Mouse (Mus musculus): ENCODE results near the gene Ccdc77. TPM values are rescaled to one million over a fixed set of nuclear protein-coding genes. Genes with fewer than 3 reads are reported as not detected.
A peak's percentile ranks its signal among the peaks of the same experiment; 100 is the strongest.

Gene Ccdc77
- polyA plus RNA-seq, 1 experiment from 2014 or later, result 7.2 TPM

DNA sequence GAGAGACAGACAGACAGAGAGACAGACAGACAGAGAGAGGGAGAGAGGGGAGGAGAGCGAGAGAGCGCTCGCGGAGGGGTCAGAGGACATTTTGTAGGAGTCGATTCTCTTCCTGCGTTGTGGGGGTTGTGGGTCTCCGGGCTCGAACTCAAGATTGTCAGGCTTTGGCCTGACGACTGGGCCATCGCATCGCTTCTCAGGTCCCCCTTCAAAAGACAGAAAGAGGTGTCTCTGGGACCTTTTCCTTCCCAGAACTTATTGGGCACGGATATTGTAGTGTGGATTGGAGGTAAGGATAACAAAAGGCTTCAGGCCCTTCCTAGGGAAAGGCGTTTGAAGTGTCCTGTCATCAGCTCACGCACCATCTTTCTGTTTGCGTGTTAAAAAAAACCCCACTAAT is 877 bp upstream of the Ccdc77 start:
- no peaks in the 10 kb centered on the region for H3K27me3 ChIP-seq (replicated peaks; ENCODE audit: control insufficient read depth, insufficient read depth, low read length)
- H3K4me1 ChIP-seq (replicated peaks; ENCODE audit: control insufficient read depth, insufficient read depth, low read length), result peaks cover 5% of the 10 kb centered on the region; the same call in 1 of the 2 replicates
- peak overlapping the region; percentile 99 for H3K4me3 ChIP-seq (ENCODE audit: low read depth, low read length)
- no peak for TF ChIP-seq CTCF (IDR thresholded peaks at IDR 0.05; ENCODE audit: low read depth)
- H3K9me3 ChIP-seq (ENCODE audit: control insufficient read depth), result no peaks in the 10 kb centered on the region
- no peak for ATAC-seq
- 3% methylated on average over 15 of the region's 15 CpGs for WGBS
- H3K27ac ChIP-seq (ENCODE audit: low read depth, low read length), result peak overlapping the region; percentile 96; the same call in 1 of the 2 replicates
- peak overlapping the region; percentile 95 for H3K9ac ChIP-seq (ENCODE audit: low read depth, low read length)
- peak overlapping the region; percentile 79 for H3K4me2 ChIP-seq (replicated peaks; ENCODE audit: low read depth)
- peaks cover 14% of the 10 kb centered on the region; the same call in 1 of the 2 replicates for H3K36me3 ChIP-seq (ENCODE audit: control insufficient read depth, insufficient read depth)

DNA sequence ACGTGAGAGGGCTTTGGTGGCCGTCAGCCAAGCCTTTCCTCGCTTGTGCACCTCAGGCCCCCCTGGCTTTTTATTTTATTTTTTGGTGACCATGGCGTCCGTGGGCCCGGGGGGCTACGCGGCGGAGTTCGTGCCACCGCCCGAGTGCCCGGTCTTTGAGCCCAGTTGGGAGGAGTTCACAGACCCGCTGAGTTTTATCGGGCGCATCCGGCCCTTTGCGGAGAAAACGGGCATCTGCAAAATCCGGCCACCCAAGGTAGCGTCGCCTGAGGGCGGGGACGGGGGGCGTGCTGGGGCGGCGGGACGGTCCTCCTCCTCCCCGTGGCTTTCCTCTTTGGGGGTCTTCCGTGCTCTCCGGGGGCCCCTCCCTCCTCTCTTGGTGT is 340 bp upstream of the Ccdc77 start:
- no peaks in the 10 kb centered on the region for H3K9me3 ChIP-seq (ENCODE audit: control insufficient read depth)
- H3K4me1 ChIP-seq (replicated peaks; ENCODE audit: control insufficient read depth, insufficient read depth, low read length), result peaks cover 5% of the 10 kb centered on the region; the same call in 1 of the 2 replicates
- peak overlapping the region; percentile 96 for H3K27ac ChIP-seq (ENCODE audit: low read depth, low read length)
- no peak for TF ChIP-seq CTCF (IDR thresholded peaks at IDR 0.05; ENCODE audit: low read depth)
- no peaks in the 10 kb centered on the region for H3K27me3 ChIP-seq (replicated peaks; ENCODE audit: control insufficient read depth, insufficient read depth, low read length)
- H3K4me2 ChIP-seq (replicated peaks; ENCODE audit: low read depth), result peak overlapping the region; percentile 79
- H3K4me3 ChIP-seq (ENCODE audit: low read depth, low read length), result peak overlapping the region; percentile 99
- peaks cover 9% of the 10 kb centered on the region; the same call in 1 of the 2 replicates for H3K36me3 ChIP-seq (ENCODE audit: control insufficient read depth, insufficient read depth)
- no peak for ATAC-seq
- under 1% methylated on average over 31 of the region's 31 CpGs for WGBS
- H3K9ac ChIP-seq (ENCODE audit: low read depth, low read length), result peak overlapping the region; percentile 95

DNA sequence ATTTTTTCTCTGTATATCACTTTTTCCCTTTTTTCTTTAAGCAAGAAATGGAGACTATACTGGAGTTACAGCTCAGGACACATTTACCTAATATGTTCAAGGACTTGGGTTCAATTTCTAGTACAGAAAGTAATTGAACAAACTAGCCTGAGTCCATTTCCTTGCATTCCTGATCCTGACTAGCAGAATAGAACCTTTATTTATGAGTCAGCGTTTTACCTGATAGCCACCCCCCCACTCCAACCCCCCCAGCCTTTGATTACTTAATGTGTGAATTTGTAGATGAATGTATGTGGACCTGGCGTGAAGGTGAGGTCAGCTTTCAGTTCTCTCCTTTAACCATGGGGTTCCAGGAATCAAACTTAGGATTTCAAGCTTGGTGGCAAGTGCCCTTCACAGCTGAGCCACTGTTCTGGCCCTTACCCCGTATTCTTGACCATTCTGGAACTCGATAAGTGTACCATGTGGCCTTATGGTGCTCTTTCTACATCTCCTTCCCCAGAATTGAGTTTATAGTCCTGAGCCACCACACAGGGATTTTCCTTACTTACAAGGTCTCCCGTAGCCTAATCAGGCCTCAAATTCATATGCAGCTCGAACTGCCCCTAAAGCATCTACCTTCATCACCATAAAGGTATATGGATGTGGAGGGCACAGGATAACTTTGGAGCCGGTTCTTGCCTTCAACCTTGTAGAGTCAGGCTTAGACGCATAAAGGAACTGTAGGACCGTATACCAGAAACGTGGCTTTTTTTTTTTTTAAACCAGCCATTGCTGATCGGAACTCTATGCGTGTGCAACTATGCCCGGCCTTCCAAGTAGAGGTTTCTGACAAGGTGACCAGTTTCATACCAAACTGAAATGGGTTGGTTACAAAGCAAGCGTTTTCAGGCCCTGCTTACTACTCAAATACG is 1.1 kb downstream of the Ccdc77 start:
- Histone ChIP-seq H3K27ac (ENCODE audit: low read depth, low read length) (peak overlapping the region; percentile 96), H3K36me3 (ENCODE audit: control insufficient read depth, insufficient read depth) (no peaks in the 10 kb centered on the region), H3K4me1 (replicated peaks; ENCODE audit: control insufficient read depth, insufficient read depth, low read length) (peaks cover 5% of the 10 kb centered on the region; the same call in 1 of the 2 replicates), H3K4me3 (ENCODE audit: low read depth, low read length) (peak overlapping the region; percentile 99), H3K9me3 (ENCODE audit: control insufficient read depth) (no peaks in the 10 kb centered on the region), H3K9ac (ENCODE audit: low read depth, low read length) (peak overlapping the region; percentile 95), H3K27me3 (replicated peaks; ENCODE audit: control insufficient read depth, insufficient read depth, low read length) (no peaks in the 10 kb centered on the region), H3K4me2 (replicated peaks; ENCODE audit: low read depth) (peak overlapping the region; percentile 79)
- no peak for TF ChIP-seq CTCF (IDR thresholded peaks at IDR 0.05; ENCODE audit: low read depth)
- WGBS, result 14% methylated on average over 15 of the region's 15 CpGs
- peak; percentile 3; the same call in 1 of the 2 replicates for ATAC-seq

DNA sequence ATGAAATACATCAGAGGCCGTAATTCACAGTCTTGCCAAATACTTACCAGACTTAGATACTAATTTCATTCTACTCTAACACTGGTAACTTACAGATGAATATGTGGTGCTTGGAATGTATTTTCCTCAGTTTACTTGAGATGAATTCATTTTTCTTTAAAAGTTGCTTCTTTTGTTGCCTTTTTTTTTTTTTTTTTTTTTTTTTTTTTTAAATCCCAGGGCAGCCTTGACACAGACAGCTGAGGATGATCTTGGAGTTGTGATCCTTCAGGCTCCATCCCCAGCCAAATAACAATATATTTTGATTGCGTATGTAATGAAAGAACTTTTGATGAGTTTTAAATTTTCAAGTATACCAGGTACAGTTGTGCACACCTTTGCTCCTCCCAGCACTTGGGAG is 2.0 kb downstream of the Ccdc77 start:
- no peaks in the 10 kb centered on the region for H3K36me3 ChIP-seq (ENCODE audit: control insufficient read depth, insufficient read depth)
- H3K27ac ChIP-seq (ENCODE audit: low read depth, low read length), result no peak overlapping the region
- H3K4me2 ChIP-seq (replicated peaks; ENCODE audit: low read depth), result no peak overlapping the region
- H3K4me1 ChIP-seq (replicated peaks; ENCODE audit: control insufficient read depth, insufficient read depth, low read length), result peaks cover 5% of the 10 kb centered on the region; the same call in 1 of the 2 replicates
- H3K27me3 ChIP-seq (replicated peaks; ENCODE audit: control insufficient read depth, insufficient read depth, low read length), result no peaks in the 10 kb centered on the region
- no peak overlapping the region for H3K9ac ChIP-seq (ENCODE audit: low read depth, low read length)
- WGBS, result 98% methylated on average over 2 of the region's 2 CpGs
- TF ChIP-seq CTCF (IDR thresholded peaks at IDR 0.05; ENCODE audit: low read depth), result no peak
- H3K9me3 ChIP-seq (ENCODE audit: control insufficient read depth), result no peaks in the 10 kb centered on the region
- H3K4me3 ChIP-seq (ENCODE audit: low read depth, low read length), result no peak overlapping the region
- ATAC-seq, result no peak

DNA sequence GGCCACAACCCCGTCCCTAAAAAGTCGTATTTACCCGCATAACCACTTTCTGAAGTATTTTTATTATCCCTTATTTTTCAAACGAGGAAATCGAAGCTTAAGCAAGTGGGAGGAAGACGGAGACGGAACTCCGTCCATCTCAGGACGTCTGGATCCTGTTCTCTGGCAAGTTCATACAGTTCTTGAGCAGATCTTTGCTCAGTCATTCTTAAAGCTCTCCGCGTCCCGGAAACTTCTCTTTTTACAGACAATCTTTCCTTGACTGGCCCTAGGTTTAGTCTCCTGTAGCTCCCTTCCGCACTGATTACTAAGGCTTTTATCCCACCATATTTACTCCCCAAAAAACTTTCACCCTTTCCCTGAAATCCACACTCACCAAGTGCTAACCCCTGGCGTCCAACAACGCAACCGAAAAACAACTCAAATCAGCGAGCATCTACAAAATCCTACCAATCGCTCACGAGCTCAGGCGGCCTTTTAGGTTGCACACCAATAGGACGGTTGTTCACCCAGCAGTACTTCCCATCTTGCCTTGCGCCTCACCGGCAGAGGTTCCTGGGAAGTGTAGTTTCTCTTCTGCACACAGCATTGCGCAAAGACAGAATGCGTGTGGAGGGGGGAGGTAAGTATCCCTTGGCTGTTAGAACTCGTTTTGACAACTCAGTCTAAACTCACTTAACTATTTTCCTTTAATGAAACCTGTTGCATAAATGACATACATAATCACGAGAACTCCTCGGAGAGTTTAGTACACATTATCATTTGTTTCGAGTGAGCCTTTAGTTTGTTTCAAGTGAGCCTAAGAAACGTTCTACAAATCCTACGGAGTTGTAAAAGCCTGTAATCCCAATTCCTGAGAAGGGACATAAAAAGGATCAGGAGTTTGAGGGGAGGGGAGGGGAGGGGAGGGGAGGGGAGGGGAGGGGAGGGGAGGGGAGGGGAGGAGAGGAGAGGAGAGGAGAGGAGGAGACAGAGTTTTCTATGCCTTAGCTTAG is 6.9 kb downstream of the Ccdc77 start:
- under 1% methylated on average over 31 of the region's 31 CpGs for WGBS
- ATAC-seq, result peak; percentile 96
- H3K4me2 ChIP-seq (replicated peaks; ENCODE audit: low read depth), result peak overlapping the region; percentile 77
- no peaks in the 10 kb centered on the region for H3K9me3 ChIP-seq (ENCODE audit: control insufficient read depth)
- no peaks in the 10 kb centered on the region for H3K4me1 ChIP-seq (replicated peaks; ENCODE audit: control insufficient read depth, insufficient read depth, low read length)
- TF ChIP-seq CTCF (IDR thresholded peaks at IDR 0.05; ENCODE audit: low read depth), result peak; percentile 44
- peak overlapping the region; percentile 65 for H3K4me3 ChIP-seq (ENCODE audit: low read depth, low read length)
- peak overlapping the region; percentile 83 for H3K27ac ChIP-seq (ENCODE audit: low read depth, low read length)
- H3K9ac ChIP-seq (ENCODE audit: low read depth, low read length), result peak overlapping the region; percentile 65
- peaks cover 4% of the 10 kb centered on the region; the same call in 1 of the 2 replicates for H3K36me3 ChIP-seq (ENCODE audit: control insufficient read depth, insufficient read depth)
- no peaks in the 10 kb centered on the region for H3K27me3 ChIP-seq (replicated peaks; ENCODE audit: control insufficient read depth, insufficient read depth, low read length)

Measured in intestine, postnatal 0 days (tissue).